Mouse (Mus musculus): ENCODE results near the gene Cdca7l.

Cdca7l gene

DNA sequence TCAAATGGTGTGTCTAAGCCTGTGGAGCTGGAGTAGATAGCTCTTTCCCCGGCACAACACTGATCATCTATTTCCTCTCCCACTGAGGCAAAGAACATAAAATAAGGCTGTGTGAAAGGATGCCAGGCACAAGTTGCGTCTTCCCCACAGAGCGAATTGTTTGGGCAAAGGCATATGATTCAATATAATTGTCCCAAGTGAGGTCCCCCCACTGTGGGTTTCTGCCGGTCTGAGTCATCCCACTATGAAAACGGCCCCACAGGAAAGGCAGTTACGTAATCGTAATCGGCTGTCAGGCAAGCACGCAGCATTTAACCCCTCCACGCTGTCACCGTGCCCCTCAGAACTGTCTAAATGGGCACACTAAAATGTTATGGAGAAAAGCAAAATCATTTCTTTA, 6.0 kb downstream of the Cdca7l start:
- no peak for DNase-seq

DNA sequence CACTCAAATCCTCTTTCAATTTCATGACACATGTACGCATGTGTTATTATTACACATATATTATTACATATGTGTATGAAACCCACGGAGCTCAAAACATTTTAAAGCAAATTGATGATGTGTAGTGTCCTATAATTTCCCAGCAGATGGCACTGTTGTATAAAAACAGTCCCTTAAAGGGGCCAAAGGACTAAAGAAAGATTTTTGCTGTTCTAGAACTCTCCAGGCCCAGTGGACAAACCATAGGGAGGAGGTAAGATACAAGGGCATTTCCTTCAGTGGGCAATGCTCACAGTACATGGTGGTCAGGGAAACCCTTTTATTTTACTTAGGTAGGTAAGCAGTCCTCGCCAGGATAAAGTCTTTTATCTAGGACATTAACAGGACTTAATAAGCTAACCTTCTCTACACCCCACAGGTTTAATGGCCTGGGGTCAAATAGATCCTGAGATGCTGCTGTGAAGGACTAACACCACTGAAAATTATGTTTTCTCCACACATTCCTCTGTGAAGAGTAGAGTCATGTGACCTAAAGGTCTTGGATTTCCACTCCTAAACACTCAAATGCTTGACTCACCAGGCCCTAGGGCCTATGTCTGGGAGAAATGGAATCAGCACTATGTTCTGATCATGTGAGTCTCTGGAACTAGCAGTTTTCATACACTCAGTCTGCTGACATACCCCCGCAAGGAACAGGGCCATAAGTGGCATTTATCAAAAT, 16.2 kb downstream of the Cdca7l start:
- DNase-seq = peak; percentile 13

DNA sequence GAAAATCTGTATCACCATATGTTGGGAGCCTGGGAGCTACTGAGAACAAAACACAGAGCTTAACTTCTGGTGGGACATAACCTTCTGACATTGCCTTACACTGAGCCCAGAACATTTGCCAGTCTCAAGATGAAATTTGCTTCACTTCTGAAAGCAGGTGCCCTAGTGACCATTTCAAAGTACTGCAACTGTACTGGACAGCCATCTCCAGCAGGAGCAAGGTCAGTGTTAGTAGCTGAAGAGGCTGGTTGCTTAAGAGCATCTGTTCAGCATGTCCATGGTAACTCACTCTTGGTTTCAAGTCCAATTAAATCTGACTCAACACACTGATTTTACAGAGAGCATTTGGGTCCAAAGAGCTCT, 16.8 kb downstream of the Cdca7l start:
- no peak for DNase-seq

DNA sequence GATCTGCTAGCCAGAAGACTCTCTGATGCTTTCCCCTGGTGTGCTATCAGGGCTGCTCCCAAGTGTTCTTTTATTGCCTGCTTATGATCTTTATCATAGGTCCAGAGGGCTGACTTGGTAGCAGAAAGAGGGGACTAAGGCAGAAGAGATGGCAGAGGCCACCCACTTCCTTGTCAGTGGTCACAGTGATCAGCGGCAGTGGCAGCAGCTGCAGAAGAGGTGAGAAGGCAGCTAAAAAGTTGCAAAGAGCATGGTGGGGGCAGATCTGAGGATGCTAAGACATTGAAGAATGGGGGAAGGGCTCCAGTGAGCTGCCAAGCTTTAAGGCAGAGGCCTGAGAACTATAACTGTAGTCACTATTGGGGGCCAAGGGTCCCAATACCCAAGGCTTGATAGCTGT, 17.3 kb downstream of the Cdca7l start:
- DNase-seq = no peak

DNA sequence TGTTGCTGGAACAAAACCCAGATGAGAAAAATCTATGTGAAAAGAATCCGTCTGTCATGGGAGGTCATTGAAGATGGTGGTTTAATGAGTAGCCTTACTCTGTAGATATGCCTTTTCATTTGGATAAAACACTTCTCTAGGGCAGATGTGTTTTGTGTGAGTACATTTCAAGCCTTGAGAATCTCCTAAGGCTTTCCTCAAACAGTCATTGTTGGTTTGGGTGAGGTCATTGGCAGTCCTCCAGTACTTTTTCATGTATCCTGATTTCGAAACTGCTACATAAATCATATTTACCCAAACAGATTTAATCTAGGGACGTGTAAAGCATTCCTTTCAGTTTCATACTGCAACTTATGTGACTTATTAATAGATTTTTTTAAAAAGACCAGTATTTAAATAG, 24.3 kb downstream of the Cdca7l start:
- no peak for DNase-seq

DNA sequence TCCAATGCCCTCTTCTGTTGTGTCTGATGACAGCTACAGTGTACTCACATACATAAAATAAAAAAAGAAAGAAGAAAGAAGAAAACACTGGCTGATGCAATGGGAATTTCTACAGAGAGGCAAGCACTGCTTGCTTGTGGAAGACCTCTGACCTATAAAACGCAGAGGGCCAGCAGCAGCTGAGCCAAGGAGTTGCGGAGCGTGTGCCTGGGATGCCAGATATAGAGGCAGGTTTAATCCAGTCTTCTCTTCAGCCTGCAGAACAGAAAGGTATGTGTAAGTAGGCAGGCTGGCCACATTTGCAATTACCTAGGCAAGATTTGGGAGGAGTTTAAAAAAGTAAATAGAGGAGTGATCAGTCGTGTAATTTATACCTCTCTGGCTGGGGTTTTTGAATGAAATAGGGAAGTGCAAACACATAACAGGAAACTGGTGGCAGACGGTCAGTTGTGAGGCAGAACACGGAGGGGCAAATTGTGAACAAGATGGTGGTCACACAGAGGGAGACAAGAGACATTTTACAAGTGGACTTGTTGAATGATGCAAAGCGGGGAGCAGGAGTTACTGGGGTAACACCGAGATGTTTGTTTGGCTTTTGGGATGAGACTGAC, 27.4 kb downstream of the Cdca7l start:
- no peak for DNase-seq

DNA sequence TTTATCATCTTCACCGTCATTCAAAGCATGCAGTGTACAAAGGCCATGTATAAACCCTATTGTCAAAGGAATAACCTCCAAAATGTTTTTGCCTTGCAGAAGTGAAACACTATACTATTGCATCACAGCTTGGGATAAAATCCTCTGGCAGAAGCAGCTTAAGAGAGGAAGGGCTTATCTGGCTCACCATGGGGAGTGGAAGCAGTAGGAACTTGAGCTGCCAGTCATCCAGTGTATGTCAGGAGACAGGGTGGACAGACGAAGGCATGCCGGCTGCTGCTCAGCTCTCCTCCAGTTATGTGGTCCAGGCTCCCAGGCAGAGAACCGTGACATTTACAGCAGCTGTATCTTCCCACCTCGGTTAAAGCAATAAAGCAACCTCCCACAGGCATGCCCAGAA, 28.1 kb downstream of the Cdca7l start:
- no peak for DNase-seq

DNA sequence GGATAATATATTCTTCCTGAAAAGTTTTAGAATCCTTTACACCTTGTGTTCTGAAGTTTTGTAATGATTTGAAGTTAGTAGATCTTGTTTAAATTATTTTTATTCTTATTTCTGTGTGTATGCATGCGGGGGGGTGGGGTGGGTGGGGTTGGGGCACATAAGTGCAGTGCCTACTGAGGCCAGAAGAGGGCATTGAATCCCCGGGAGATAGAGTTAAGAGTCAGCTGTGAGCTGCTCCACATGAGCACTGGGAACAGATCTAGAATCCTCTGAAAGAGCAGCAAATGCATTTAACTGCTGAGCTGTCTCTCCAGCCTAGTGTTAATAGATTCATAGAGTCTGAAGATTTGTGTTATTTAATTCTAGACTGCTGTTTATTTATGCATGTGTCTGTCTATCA, 30.6 kb downstream of the Cdca7l start:
- no peak for DNase-seq

DNA sequence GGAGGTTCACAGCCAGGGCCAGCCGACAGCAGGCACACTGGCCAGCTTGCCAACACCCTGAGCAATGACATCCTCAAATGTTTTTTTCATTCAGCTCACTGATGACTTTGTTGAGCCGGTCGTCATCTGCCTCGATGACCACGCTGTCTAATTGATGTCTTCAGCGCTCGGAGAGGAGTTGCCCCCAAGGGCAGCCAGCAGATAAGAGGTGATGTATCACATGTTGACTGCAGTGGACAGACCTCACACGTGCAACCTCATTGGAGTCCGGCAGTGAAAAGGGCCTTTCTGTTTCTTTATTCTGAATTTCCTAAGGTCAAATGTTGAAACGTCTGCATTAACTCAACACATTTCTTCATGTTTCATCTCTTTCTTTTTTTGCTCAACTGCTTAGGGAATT, 31.3 kb downstream of the Cdca7l start:
- no peak for DNase-seq

DNA sequence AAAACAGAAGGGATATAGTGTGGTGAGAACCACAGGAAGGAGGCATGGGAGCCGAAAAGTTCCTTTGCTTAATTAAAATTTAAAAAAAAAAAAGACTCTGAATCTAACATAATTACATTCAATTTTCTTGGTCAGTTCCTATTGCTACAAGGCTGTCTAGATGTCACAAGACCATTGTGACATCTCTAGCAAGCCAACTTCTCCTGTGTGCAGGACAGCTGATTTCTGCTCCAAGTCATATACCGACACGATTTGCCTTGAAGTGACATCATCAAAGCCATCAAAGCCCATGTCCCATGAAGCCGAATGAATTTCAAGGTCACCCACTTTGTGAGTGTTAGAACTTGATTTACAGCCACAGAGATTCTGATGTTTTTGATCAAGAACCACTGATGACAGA, 33.3 kb downstream of the Cdca7l start:
- no peak for DNase-seq

DNA sequence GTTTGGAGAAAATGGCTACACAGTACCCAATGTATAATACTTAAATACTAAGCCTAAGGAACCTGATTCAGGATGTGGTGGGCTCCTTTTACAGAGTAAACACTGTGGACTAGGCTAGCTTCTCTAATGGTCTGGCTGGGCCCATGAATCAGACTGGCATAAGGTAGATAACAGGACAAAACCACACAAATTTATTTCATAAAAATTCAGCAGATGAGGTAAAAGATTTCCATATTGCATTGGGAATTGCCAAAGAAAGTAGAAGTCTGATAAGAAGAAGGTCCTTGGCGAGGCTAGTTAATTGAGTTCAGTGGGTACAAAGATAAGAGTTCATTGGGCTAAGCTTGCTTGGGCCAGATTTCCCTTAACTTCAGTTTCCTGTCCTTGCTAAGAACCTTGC, 36.6 kb downstream of the Cdca7l start:
- DNase-seq = no peak

DNA sequence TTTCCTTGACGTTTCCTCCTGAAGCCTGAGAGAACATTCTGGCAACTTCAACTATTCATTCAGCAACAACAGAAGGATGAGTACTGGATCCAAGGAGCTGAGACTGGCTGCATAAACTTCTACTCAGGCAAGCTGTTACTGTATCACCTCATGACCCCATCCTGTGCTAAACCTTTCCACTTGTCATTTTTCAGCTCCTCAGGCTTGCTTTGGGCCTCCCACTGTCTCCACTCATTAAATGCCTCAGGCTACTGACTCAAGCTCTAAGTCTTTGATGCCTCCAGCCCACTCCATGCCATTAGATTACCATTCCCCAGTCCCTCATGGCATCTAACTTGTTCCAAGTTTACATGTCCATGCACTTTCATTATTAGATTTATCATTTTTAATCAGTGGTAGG, 38.6 kb downstream of the Cdca7l start:
- DNase-seq = no peak

DNA sequence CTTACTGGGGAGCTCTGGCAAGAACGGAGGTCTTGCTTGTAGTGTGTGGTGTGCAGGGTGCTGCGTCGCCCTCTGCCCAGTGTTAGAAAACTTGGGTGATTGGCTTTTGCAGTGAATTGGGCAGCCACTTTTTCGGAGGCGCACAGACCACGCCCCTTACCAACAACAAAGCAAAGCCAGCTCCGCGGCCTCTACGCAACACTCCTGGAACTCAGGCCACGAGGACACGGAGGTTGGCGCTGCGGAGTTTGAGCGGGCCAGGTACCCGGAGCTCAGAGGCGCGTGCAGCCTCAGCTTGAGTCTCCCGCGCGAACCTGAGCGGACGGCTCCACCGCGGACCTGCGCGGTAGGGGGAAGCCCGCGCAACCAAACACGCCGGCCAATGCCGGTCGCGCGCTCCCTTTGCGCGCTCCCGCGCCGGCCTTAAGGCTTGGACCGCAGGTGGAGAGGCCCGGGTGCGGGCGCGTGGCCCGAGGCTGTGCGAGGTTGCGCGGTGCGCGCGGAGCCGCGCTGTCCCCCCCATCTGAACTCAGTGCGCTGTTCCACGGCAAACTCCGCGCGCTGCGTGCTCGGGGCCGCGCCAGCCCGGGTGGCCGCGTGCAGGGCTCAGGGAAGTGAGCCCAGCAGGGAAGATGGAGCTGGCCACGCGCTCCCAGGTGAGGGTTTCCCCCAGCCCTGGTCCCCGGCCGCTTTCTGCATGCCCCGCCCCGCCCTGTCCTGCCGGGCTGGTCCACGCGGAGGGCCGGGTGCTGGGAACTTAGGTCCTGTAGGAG, 39.4 kb downstream of the Cdca7l start:
- peak; percentile 14 for DNase-seq

DNA sequence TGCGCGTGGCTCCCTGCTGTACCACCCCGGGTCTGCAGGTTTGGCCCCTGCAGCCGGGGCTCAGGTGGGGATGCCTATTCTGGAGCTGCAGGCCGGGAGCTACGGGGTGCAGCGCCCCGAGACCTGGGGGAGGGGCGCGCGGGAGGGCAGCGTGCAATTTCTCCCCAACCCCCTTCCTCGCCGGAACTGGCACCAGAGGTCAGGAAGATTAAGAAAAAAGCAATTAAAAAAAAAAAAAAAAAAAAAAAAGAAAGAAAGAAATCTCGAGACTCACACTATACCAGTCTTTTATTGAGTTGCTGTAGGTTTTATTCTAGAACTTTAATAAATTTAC, 40.0 kb downstream of the Cdca7l start:
- DNase-seq = no peak

DNA sequence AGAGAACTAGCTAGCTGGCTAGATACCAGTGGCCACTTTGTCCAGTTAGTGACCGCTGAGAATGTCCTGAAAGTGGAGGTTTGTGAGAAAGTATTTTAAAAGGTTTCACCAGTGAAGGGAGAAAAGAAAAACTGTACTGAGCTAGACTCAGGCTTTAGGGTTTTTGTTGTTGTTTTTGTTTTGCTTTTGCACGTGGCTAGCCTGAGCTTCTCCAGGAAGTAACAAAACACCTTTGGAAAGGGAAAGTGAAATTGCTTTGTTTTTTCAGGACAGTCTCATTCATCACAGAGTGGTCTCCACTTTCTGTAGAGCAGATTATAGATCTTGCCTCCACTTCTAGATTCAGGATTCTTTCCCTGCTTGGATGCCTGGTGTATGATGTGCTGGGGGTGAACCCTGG, 40.8 kb downstream of the Cdca7l start:
- no peak for DNase-seq

DNA sequence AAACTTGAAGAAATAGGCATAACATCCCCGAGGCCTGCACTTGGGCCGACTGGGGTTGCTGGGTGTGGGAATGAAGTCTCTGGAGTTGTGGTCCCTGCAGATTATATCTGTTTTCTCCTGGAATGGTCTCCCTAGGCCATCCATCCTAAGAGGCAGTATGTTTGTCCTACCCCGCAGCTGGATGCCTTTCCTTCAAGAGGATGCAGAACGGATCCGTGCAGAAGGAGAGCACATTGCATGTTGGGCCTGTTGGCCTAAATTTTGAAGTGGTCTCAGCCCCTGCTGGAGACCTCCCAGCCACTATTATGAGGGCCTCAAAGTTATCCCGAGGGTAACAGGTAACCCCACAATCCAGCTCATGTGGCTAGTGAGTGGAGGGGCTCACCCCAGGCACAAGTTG, 44.5 kb downstream of the Cdca7l start:
- DNase-seq = no peak

DNA sequence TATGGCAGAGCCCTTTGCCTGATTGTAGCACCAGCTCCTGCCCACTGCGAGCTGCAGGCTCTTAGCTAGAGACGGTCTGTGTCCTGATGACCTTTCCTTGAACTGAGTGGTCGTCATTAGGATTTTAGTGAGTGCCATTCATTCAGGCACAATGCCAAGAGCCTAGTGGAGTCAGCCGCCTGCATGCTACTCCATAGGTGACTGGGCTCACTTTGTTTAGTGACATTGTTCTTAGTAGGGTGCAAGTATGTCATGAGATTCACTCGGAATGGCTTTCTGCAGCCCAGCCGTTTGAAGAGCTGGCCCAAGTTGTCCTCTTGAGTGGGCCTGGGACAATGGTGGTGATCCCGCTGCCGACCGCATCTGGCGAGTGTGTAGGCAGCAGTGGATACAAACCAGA, 46.4 kb downstream of the Cdca7l start:
- DNase-seq = no peak

DNA sequence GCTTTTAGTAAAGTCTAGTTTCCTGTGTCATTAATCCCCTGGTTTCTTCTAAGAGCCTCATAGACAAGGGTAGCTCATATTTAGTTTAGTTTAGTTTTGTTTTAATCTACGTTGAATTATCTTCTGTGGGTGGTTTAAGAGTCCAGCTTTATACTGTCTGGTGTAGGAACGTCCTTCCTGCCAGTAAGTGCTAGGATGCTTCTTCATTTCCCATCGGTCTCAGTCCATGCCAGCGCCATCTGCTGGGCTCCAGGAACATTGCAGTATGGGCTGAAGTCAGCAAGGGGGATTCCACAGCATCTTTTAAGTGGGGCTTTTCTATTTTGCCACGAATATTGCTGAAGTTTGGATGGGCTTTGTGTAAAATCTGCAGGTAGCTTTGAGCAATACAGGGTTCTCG, 49.2 kb downstream of the Cdca7l start:
- DNase-seq = peak; percentile 31

DNA sequence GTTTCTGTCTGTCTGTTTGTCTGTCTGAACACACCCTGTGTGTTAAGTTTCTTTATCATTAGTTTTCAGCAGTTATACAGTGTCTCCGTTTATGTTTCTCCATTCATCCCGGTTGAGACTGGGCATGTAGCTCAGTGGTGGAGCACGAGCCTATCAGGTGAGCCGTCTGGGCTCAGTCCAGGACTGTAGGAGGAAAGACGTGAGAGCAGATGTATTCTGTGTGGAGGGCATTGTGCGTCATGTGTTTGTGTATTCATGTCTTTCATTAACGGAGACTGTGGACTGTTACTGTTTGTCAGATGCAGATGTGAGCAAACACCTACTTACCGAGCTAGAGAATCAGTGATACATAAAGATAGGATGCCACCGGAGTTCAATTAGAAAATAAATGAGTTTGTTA, 52.9 kb downstream of the Cdca7l start:
- no peak for DNase-seq

DNA sequence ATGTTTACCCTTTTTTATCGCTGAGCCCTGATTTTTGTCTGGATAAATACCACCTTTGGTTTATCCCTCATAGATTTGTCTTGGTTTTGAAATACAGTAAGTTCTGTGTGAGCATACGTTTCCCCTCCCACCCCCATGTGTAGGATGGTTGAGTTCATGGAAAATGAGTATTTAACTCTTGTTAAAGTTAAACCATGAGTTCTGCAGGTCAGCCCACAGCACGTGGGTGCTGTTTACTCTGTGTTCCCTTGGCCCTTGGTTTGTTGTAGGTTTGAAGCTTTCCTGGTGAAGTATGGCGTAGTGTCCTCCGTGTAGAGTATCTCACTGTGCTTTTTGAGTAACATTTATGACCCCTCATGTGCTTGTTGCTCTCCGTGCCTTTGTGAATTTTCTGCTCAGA, 53.8 kb downstream of the Cdca7l start:
- DNase-seq = no peak

DNA sequence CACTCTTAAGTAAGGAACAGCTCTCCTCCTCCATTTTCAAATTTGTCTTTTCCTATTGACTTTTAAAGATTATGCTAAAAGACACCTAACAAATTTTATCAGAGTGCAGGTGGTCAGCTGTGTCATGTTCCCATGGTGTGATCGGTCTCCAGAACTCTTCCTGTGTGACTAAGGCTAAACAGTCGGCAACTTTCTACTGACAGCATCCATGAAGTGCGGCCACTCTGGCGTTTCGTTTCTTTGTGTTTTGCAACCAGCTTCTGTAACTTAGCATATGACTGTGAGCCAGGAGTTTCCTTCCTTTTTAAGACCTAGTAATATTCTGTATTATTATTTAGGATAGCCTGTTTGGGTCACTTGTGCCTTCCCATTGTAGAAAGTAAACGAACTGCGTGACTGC, 56.8 kb downstream of the Cdca7l start:
- no peak for DNase-seq

DNA sequence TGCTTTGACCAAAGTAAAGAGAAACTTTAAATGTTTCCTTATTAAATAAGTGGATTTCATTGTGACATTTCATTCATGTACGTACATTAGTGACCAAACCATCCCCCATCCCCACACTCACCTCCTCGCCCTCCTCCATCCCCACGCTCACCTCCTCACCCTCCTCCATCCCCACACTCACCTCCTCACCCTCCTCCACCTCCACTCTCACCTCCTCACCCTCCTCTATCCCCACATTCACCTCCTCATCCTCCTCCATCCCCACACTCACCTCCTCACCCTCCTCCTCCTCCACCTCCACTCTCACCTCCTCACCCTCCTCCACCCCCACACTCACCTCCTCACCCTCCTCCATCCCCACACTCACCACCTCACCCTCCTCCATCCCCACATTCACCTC, 57.2 kb downstream of the Cdca7l start:
- no peak for DNase-seq

DNA sequence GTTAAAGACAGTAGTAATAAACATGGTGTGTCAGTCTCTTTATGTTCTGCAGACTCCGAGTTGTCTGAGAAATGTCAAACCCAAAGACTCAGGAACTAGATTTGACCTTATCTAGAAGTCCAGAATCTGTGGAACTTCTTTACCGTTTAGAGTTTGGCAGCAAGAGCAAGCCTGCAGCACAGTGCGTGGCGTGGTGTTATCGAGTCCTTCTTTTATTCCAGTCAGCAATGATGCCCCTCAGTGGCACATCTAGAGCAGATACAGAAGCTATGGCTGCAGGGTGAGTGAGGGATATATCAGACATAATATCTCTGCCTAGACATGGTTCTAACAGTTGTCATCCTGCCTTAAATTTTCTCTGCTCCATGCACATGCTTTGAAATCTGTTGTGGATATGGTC, 58.6 kb downstream of the Cdca7l start:
- DNase-seq = no peak

DNA sequence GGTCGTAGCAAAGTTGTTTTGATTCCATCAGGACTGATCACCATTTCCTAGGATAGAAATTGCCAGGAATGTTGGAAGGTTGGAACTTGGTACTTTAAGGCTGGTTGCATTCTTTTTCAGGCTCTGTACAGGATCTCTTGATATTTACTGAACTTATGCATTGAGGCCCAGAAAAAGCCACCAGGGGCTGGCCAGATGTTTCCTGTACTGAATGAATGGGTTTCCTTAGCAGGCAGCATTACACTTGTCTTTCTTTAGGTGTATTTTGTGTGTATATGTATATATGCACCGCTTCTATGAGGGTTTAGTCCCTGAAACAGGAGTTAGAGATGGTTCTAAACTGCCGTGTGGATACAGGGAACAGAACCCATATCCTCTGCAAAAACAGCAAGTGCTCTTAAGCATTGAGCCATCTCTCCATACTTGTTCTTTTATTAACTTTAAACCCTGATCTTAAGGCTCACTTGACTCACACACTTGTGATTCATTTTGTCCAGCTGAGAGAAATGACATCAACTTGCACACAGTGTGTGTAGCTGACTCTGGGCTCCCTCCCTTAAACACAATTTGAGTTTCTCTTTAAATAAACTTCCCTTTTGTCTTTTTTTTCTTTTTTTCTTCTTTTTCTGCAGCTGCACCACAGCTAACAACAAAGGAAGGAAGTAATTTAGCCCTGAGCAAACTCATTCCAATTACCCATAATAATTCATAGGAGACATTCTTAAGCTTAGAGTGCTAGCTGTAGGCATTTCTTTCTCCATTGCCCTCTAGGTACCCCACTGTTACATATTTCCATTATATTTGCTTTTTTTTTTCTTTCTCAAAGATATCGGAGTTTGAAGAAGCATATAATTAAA, 63.8 kb downstream of the Cdca7l start:
- no peak for DNase-seq

Measured in cerebellum, adult 9-10 months (tissue).